10 mouse cellular contexts compared by ENCODE assay signal in the genomic region with DNA sequence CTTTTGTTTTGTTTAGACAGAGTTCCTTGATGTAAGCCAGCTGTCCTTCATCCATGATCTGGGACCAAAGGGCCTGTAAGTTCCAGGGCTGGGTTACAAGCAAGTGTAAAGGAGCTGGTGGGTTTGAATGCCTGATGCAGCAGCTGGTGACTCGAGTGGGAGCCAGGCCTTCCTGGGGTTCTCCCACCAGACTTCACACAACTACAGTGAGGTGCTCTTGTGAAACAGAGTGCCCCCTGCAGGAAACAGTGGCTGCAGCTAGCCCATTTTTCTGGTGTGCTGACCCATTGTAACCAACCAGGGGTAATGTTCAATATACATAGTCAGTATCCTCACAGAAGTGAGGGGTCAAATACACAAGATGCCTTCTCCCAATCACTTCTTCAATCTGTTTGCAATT.
DNase-seq lines count a peak whose midpoint lies in the region; ATAC-seq and TF ChIP-seq lines count a peak whose summit lies in the region.
"Had no signal": no experiment of that assay in that cellular context is flagged by ENCODE, and none has a peak within 500 bp of the region (broad histone marks: within the 10 kb centered on the region; RNA-seq: fewer than 3 reads in every experiment).

No protein-coding gene starts in this region.

- 19% methylated on average over 1 of the region's 1 CpGs for WGBS in heart, embryonic 12.5 days
- 17% methylated on average over 1 of the region's 1 CpGs for WGBS in midbrain, postnatal 0 days
- WGBS in midbrain, embryonic 15.5 days = 29% methylated on average over 1 of the region's 1 CpGs
- WGBS in midbrain, embryonic 11.5 days = 35% methylated on average over 1 of the region's 1 CpGs

- peak; percentile 35 for TF ChIP-seq CTCF in midbrain, postnatal 0 days (IDR thresholded peaks at IDR 0.05)

- no peak overlapping the region for H3K4me3 ChIP-seq in heart, embryonic 12.5 days
- H3K4me3 ChIP-seq in midbrain, postnatal 0 days (ENCODE audit: low read depth, low read length) = no peak overlapping the region
- H3K4me3 ChIP-seq in midbrain, embryonic 15.5 days = no peak overlapping the region
- no peak overlapping the region for H3K4me3 ChIP-seq in midbrain, embryonic 11.5 days (ENCODE audit: low read depth, low read length)
- H3K4me3 ChIP-seq: heart, embryonic 15.5 days; megakaryocyte, embryonic 14.5 days had no signal

- intact Hi-C loops in heart, postnatal 36 days (cut with DNase I) = loop anchor here (2.0 kb wide), 1 partner anchor 57 kb away; no protein-coding TSS in a partner anchor

- H3K4me1 ChIP-seq in heart, embryonic 12.5 days (replicated peaks) = no peaks in the 10 kb centered on the region
- H3K4me1 ChIP-seq in midbrain, postnatal 0 days (ENCODE audit: insufficient read depth, low read length) = 0 out of 2 replicates have a peak, but pooled peaks cover 3% of the 10 kb centered on the region
- no peaks in the 10 kb centered on the region for H3K4me1 ChIP-seq in midbrain, embryonic 15.5 days
- no peaks in the 10 kb centered on the region for H3K4me1 ChIP-seq in midbrain, embryonic 11.5 days (ENCODE audit: control insufficient read depth, insufficient read depth, low read length)
- H3K4me1 ChIP-seq: heart, embryonic 15.5 days; megakaryocyte, embryonic 14.5 days had no signal

- peaks cover 18% of the 10 kb centered on the region for H3K36me3 ChIP-seq in heart, embryonic 12.5 days
- peaks cover 4% of the 10 kb centered on the region; the same call in 1 of the 2 replicates for H3K36me3 ChIP-seq in midbrain, postnatal 0 days (ENCODE audit: insufficient read depth, low read length)
- no peaks in the 10 kb centered on the region for H3K36me3 ChIP-seq in midbrain, embryonic 15.5 days (replicated peaks)
- H3K36me3 ChIP-seq in midbrain, embryonic 11.5 days (ENCODE audit: control insufficient read depth, insufficient read depth, low read length) = no peaks in the 10 kb centered on the region

- DNase-seq in heart, adult 11 months = peak; percentile 95
- no peak for DNase-seq in midbrain, postnatal 0 days (ENCODE audit: low spot score)
- DNase-seq in heart, postnatal 36 days = peak; percentile 34 to 46
- peak; percentile 18 for DNase-seq in thymus, postnatal 25 days
- no peak for DNase-seq in midbrain, embryonic 11.5 days (ENCODE audit: low spot score, missing footprints)
- no peak for DNase-seq in right cerebral cortex, postnatal 4 days

- no peak overlapping the region for H3K9ac ChIP-seq in heart, embryonic 12.5 days
- H3K9ac ChIP-seq in midbrain, postnatal 0 days (replicated peaks; ENCODE audit: low read length, poor library complexity, severe bottlenecking) = no peak overlapping the region
- no peak overlapping the region for H3K9ac ChIP-seq in midbrain, embryonic 15.5 days
- H3K9ac ChIP-seq in midbrain, embryonic 11.5 days (ENCODE audit: low read length) = no peak overlapping the region
- H3K9ac ChIP-seq: heart, embryonic 15.5 days had no signal

- no peaks in the 10 kb centered on the region; the same call in 1 of the 2 replicates for H3K9me3 ChIP-seq in heart, embryonic 12.5 days (replicated peaks)
- H3K9me3 ChIP-seq in midbrain, postnatal 0 days (ENCODE audit: low read length) = no peaks in the 10 kb centered on the region
- no peaks in the 10 kb centered on the region for H3K9me3 ChIP-seq in midbrain, embryonic 15.5 days
- no peaks in the 10 kb centered on the region for H3K9me3 ChIP-seq in midbrain, embryonic 11.5 days (ENCODE audit: control insufficient read depth, low read length)
- H3K9me3 ChIP-seq: heart, embryonic 15.5 days; megakaryocyte, embryonic 14.5 days had no signal

- no peak for ATAC-seq in heart, embryonic 12.5 days (ENCODE audit: insufficient number of reproducible peaks, low FRiP score)
- no peak for ATAC-seq in midbrain, postnatal 0 days (ENCODE audit: low FRiP score)
- no peak for ATAC-seq in midbrain, embryonic 15.5 days (replicated peaks)
- no peak for ATAC-seq in midbrain, embryonic 11.5 days (ENCODE audit: low FRiP score)

- H3K4me2 ChIP-seq in heart, embryonic 12.5 days = no peak overlapping the region
- no peak overlapping the region for H3K4me2 ChIP-seq in midbrain, postnatal 0 days (ENCODE audit: low read depth, low read length, poor library complexity, severe bottlenecking)
- no peak overlapping the region for H3K4me2 ChIP-seq in midbrain, embryonic 15.5 days
- H3K4me2 ChIP-seq in midbrain, embryonic 11.5 days = no peak overlapping the region
- H3K4me2 ChIP-seq: heart, embryonic 15.5 days had no signal

- H3K27me3 ChIP-seq in heart, embryonic 12.5 days (replicated peaks) = no peaks in the 10 kb centered on the region
- H3K27me3 ChIP-seq in midbrain, postnatal 0 days (ENCODE audit: insufficient read depth, low read length) = no peaks in the 10 kb centered on the region
- no peaks in the 10 kb centered on the region for H3K27me3 ChIP-seq in midbrain, embryonic 15.5 days (replicated peaks)
- no peaks in the 10 kb centered on the region for H3K27me3 ChIP-seq in midbrain, embryonic 11.5 days (ENCODE audit: control insufficient read depth, insufficient read depth, low read length)
- H3K27me3 ChIP-seq: heart, embryonic 15.5 days; megakaryocyte, embryonic 14.5 days had no signal

- no peak overlapping the region for H3K27ac ChIP-seq in heart, embryonic 12.5 days (ENCODE audit: poor library complexity, severe bottlenecking)
- no peak overlapping the region for H3K27ac ChIP-seq in midbrain, postnatal 0 days (ENCODE audit: low read depth, low read length)
- no peak overlapping the region for H3K27ac ChIP-seq in midbrain, embryonic 15.5 days
- H3K27ac ChIP-seq in midbrain, embryonic 11.5 days (ENCODE audit: low read depth, low read length) = no peak overlapping the region
- H3K27ac ChIP-seq: heart, embryonic 15.5 days had no signal

Comparison
In these comparisons a context has a peak if more than half of its experiments do, and no peak if none do; other contexts are left out.
1. DNase-seq: peak in heart, adult 11 months (single experiment), heart, postnatal 36 days (2 of 2) and thymus, postnatal 25 days (single experiment); none in midbrain, postnatal 0 days (single experiment), midbrain, embryonic 11.5 days (single experiment) and right cerebral cortex, postnatal 4 days (single experiment).